Mouse (Mus musculus): ENCODE measurements at regions not wholly inside any gene's neighbourhood (a gene's known extent, or its start where the extent isn't known, plus 50 kb on each side); places are given as distances from the start of the nearest gene placed in this dataset.

GRCm38 (mm10) chr10:42131798-42132197, 113.6 kb upstream of the Armc2 start:
- no peak for DNase-seq (ENCODE audit: low spot score in 2 of 2)

- no peak for DNase-seq (ENCODE audit: low spot score in 2 of 2)
Measured at GRCm38 (mm10) chr10:42131298-42131697, 113.1 kb upstream of the Armc2 start.

- DNase-seq (ENCODE audit: low spot score in 2 of 2): no peak
Measured at GRCm38 (mm10) chr10:42127865-42128419, 109.7 kb upstream of the Armc2 start.

GRCm38 (mm10) chr10:42126816-42127215, 108.6 kb upstream of the Armc2 start:
- no peak for DNase-seq (ENCODE audit: low spot score in 2 of 2)

GRCm38 (mm10) chr10:42122768-42123635, 104.8 kb upstream of the Armc2 start:
- DNase-seq (ENCODE audit: low spot score in 2 of 2): no peak

DNA sequence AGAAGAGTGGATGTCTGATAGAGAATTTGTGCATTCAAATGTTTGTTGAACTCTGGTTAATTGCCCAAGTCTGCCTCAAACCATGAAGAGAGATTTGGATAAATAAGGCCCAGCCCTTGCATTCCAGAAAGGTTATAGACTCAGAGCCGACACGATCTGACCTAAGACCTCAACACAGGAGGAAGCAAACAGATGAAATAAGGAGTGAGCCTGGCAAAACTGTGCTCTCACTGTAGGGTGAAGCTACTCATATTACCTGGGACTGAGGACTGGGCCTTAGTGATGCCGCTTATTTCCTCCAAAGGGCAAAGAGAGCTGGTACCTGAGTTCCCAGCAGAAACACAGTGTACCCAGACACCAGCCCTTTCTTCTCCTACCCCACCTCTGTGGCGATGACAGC, 103.7 kb upstream of the Armc2 start:
- DNase-seq (ENCODE audit: low spot score in 2 of 2): no peak

DNA sequence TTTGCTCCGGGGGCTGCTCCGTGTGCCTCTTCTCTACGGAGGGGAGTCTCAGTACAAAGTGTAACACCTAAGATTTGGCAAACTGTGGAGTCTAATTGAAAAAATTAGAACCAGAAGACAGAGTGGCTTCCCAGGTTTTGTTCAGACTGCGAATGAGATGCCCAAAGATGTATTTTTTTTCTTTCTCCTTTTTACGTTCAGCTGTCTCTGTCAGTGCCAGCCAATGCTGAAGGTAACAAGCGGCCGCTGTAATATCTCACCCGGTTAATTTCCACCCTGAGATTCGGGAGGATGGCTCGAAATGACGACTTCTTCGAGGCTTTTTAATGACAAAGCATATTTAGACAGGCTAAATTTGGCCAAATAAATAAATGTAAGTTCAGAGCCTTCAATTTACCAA, 101.1 kb upstream of the Armc2 start:
- no peak for DNase-seq (ENCODE audit: low spot score in 2 of 2)

DNA sequence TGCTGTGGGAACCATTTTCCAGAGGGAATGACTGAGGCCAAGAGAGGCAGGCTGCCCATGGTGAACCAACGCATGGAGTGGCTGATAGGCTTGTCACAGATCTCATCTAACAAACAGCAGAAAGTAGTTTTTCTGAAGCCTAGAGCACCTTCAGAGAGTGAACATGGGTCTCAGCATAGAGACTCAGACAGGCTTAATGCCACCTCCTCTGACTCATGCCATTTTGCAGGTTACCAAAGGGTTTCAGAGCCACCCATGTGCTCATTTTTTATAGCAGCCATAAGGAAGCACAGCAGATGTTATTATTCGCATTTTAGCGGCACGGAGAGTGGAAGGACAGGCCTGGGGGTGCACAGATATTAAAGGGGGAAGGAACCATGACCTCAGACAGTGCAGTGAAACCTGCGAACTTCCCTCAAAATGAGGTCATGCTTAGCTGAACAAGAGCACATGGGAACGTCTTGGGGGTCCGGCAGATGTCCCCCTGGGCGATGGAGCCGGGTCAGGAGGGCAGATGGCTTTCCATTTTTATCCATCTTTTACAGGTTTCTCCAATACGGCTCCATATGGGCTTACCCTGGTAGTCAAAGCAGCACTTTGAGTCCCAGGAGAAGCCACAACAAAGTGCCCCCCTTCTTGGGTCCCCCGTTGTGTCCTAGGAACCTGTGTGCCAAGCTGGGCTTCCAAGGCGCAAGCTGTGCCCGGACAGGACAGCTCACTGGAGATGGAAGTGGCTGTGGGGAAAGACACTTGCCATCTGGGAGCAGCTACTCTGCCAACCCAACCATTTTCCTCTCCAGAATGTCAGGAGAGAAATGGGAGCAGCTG, 100.3 kb upstream of the Armc2 start:
- no peak for DNase-seq (ENCODE audit: low spot score in 2 of 2)

GRCm38 (mm10) chr10:42117523-42117922, 99.3 kb upstream of the Armc2 start:
- DNase-seq (ENCODE audit: low spot score in 2 of 2): no peak

- no peak for DNase-seq (ENCODE audit: low spot score in 2 of 2)
Measured at GRCm38 (mm10) chr10:42115920-42116298, 97.7 kb upstream of the Armc2 start.

DNA sequence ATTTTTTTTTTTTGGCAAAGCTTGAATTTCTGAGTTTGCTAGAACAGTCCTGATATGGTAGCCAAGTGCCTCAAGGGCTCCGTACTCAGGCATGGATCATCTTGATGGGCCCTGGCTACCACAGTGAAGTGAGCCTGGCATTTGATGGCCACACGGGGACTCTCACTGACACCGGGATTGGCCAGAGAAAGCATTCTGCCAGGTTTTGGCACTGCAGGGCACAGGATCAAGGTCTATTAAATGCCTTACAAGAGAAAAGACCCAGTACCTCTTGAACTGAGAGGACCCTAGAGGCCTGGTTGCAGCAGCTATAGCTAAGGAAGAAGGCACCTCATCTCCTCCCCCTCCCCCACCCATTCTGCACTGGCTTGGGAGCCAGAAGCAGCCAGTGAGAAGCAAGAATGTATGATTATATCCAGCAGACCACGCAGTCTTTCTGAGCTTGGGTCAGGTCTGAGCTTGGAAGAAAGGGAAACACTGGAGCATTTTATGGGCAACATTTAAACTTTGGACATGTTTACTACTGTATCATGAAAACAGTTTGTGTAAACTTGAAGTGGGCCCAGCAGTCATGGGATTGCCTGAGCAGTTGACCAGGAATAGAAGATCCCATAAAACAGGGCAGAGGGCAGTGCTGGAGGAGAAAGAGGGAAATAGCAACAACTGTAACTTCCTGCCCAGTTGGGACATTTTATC, 97.1 kb upstream of the Armc2 start:
- DNase-seq (ENCODE audit: low spot score in 2 of 2): no peak

DNA sequence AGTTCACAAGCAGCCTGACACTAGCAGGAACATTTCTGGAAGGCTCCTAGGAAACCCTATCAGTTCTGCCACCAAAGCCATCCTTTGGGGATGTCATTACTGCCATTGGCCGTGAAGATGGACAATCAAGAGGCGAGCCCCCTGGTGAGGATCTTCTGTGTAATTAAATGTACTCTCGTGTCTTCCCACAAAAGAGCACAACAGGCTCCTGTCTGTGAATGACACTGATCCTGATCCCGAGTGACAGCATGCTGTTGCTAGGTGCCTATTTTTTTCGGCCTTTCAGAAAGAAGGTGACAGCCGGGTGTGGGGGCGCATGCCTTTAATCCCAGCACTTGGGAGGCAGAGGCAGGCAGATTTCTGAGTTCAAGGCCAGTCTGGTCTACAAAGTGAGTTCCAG, 92.5 kb upstream of the Armc2 start:
- no peak for DNase-seq (ENCODE audit: low spot score in 2 of 2)

DNA sequence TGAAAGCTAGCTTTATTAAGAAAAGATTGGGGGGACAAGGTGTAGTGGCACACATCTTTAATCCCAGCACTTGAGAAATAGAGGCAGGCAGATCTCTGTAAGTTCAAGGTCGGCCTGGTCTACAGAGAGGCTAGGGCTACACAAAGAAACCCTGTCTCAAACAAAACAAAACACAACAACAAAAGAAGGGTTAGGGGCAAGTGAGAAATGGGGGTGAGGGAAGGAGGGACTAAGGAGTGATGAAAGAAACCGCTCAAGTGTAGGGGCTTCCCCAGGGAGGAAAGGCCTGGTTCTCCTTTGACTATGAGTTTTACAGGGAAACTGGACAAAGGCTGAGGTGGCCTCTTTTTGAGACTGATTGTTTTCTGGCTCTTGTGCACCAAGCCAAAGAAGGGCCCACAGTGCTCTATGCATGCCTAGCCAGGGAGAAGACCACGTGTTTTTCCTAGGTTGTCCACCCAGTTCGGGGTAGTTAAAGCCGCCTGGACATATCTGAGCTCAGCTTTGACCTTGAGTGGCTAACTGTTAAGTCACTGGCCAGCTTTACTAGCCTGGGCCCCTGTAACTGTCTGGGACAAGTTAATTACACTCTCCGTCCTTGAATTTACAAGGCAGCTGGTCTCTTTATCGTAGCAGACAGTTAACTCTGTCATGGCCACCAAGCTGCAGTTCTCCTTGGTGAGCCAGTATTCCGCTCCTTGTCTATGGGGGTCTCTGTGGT, 90.2 kb upstream of the Armc2 start:
- no peak for DNase-seq (ENCODE audit: low spot score in 2 of 2)

GRCm38 (mm10) chr10:42107437-42108293, 89.4 kb upstream of the Armc2 start:
- DNase-seq (ENCODE audit: low spot score in 2 of 2): no peak

GRCm38 (mm10) chr10:42106611-42107010, 88.4 kb upstream of the Armc2 start:
- DNase-seq (ENCODE audit: low spot score in 2 of 2): no peak

- DNase-seq (ENCODE audit: low spot score in 2 of 2): no peak
Measured at GRCm38 (mm10) chr10:42105083-42105482, 86.8 kb upstream of the Armc2 start.

GRCm38 (mm10) chr10:42102320-42102719, 84.1 kb upstream of the Armc2 start:
- no peak for DNase-seq (ENCODE audit: low spot score in 2 of 2)

DNA sequence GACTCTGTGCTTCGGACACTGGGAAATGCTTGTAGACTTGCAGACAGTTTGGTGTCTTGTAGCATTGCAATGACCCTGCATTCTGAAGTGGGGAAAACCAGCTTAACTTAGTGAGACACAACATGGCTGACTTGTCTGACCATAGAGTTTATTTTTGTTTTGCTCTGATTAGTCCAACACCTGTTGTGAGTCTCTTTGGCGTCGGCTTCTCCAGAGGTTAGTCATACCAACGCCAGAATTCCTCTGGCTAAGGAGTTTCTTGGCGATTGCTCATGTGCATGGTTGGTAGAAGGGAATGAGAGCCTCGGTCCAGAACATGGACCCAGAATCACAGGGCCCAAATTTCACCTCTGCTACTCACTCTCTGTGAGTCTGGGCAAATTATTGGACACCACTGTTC, 82.9 kb upstream of the Armc2 start:
- no peak for DNase-seq (ENCODE audit: low spot score in 2 of 2)

DNA sequence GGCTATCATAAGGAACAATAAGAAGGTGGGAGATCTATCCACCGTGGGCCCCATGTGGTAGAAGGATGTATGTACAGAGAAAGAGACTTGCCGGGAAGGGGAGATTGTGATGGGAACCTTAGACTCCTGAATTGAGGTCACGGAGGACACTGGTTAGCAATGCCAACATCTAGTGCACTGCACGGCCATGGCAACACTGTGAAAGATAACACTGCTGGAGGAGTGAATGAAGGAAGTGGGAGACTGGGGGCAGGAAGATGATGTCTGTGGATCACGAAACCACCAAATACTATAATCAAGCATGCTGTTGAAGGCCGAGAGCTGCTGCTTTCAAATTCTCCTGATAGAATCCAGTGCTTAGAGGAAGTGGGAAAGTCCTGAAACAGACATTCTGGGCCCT, 78.7 kb upstream of the Armc2 start:
- DNase-seq (ENCODE audit: low spot score in 2 of 2): no peak

GRCm38 (mm10) chr10:42095986-42096385, 77.7 kb upstream of the Armc2 start:
- no peak for DNase-seq (ENCODE audit: low spot score in 2 of 2)
